Mouse (Mus musculus): ENCODE data around the gene Snrpf. TPM values are rescaled to one million over a fixed set of nuclear protein-coding genes. Genes with fewer than 3 reads are reported as not detected.

Snrpf gene
- polyA plus RNA-seq, 1 experiment from 2014 or later: 66.0 TPM

- Histone ChIP-seq H3K27ac (replicated peaks) (no peak overlapping the region), H3K9ac (no peak overlapping the region), H3K4me2 (no peak overlapping the region), H3K9me3 (no peaks in the 10 kb centered on the region), H3K4me3 (no peak overlapping the region), H3K36me3 (no peaks in the 10 kb centered on the region), H3K27me3 (no peaks in the 10 kb centered on the region), H3K4me1 (replicated peaks) (0 out of 2 replicates have a peak, but pooled peaks cover 3% of the 10 kb centered on the region)
- ATAC-seq (ENCODE audit: low FRiP score, low read depth): no peak
- WGBS: 92% methylated on average over 7 of the region's 7 CpGs
These were observed 19.7 kb upstream of the Snrpf start for GRCm38 (mm10) chr10:93609236-93609635.

- H3K9me3 ChIP-seq: no peaks in the 10 kb centered on the region
- ATAC-seq (ENCODE audit: low FRiP score, low read depth): no peak
- no peaks in the 10 kb centered on the region for H3K36me3 ChIP-seq
- no peak overlapping the region for H3K9ac ChIP-seq
- no peak overlapping the region for H3K27ac ChIP-seq (replicated peaks)
- WGBS: 52% methylated on average over 9 of the region's 9 CpGs
- H3K4me3 ChIP-seq: no peak overlapping the region
- 0 out of 2 replicates have a peak, but pooled peaks cover 3% of the 10 kb centered on the region for H3K4me1 ChIP-seq (replicated peaks)
- no peaks in the 10 kb centered on the region for H3K27me3 ChIP-seq
- no peak overlapping the region for H3K4me2 ChIP-seq
These were observed 18.5 kb upstream of the Snrpf start for GRCm38 (mm10) chr10:93608051-93608450.

- WGBS: 93% methylated on average over 9 of the region's 9 CpGs
- ATAC-seq (ENCODE audit: low FRiP score, low read depth): no peak
These were observed 16.8 kb upstream of the Snrpf start for GRCm38 (mm10) chr10:93606326-93606725.

GRCm38 (mm10) chr10:93603256-93603655 lies 13.8 kb upstream of the Snrpf start:
- WGBS: 98% methylated on average over 1 of the region's 1 CpGs
- H3K4me2 ChIP-seq: no peak overlapping the region
- no peaks in the 10 kb centered on the region for H3K4me1 ChIP-seq (replicated peaks)
- H3K36me3 ChIP-seq: no peaks in the 10 kb centered on the region
- no peak overlapping the region for H3K27ac ChIP-seq (replicated peaks)
- H3K9ac ChIP-seq: no peak overlapping the region
- H3K27me3 ChIP-seq: no peaks in the 10 kb centered on the region
- ATAC-seq (ENCODE audit: low FRiP score, low read depth): no peak
- no peak overlapping the region for H3K4me3 ChIP-seq
- no peaks in the 10 kb centered on the region for H3K9me3 ChIP-seq

More at GRCm38 (mm10) chr10:93606326-93606725, 16.8 kb upstream of the Snrpf start:
- Histone ChIP-seq H3K36me3 (no peaks in the 10 kb centered on the region), H3K4me3 (no peak overlapping the region), H3K4me2 (no peak overlapping the region), H3K9ac (no peak overlapping the region), H3K27ac (replicated peaks) (no peak overlapping the region), H3K4me1 (replicated peaks) (no peaks in the 10 kb centered on the region), H3K9me3 (no peaks in the 10 kb centered on the region), H3K27me3 (no peaks in the 10 kb centered on the region)

GRCm38 (mm10) chr10:93602309-93602708 lies 12.8 kb upstream of the Snrpf start:
- H3K9ac ChIP-seq: no peak overlapping the region
- H3K9me3 ChIP-seq: no peaks in the 10 kb centered on the region
- no peak overlapping the region for H3K4me3 ChIP-seq
- 73% methylated on average over 5 of the region's 5 CpGs for WGBS
- no peaks in the 10 kb centered on the region for H3K27me3 ChIP-seq
- no peaks in the 10 kb centered on the region for H3K36me3 ChIP-seq
- no peak overlapping the region for H3K27ac ChIP-seq (replicated peaks)
- no peak for ATAC-seq (ENCODE audit: low FRiP score, low read depth)
- H3K4me2 ChIP-seq: no peak overlapping the region
- no peaks in the 10 kb centered on the region for H3K4me1 ChIP-seq (replicated peaks)

- no peaks in the 10 kb centered on the region for H3K36me3 ChIP-seq
- no peak overlapping the region for H3K27ac ChIP-seq (replicated peaks)
- no peak for ATAC-seq (ENCODE audit: low FRiP score, low read depth)
- 80% methylated on average over 3 of the region's 3 CpGs for WGBS
- no peak overlapping the region for H3K4me2 ChIP-seq
- H3K4me1 ChIP-seq (replicated peaks): no peaks in the 10 kb centered on the region
- peaks cover 3% of the 10 kb centered on the region; the same call in 1 of the 2 replicates for H3K27me3 ChIP-seq
- H3K9me3 ChIP-seq: no peaks in the 10 kb centered on the region
- H3K9ac ChIP-seq: no peak overlapping the region
- H3K4me3 ChIP-seq: no peak overlapping the region
These were observed 7.1 kb upstream of the Snrpf start for GRCm38 (mm10) chr10:93596641-93597040.

GRCm38 (mm10) chr10:93595831-93596230 lies 6.3 kb upstream of the Snrpf start:
- ATAC-seq (ENCODE audit: low FRiP score, low read depth): no peak
- Histone ChIP-seq H3K9ac (no peak overlapping the region), H3K36me3 (no peaks in the 10 kb centered on the region), H3K9me3 (no peaks in the 10 kb centered on the region), H3K4me1 (replicated peaks) (no peaks in the 10 kb centered on the region), H3K4me2 (no peak overlapping the region), H3K27ac (replicated peaks) (no peak overlapping the region), H3K27me3 (peaks cover 3% of the 10 kb centered on the region; the same call in 1 of the 2 replicates), H3K4me3 (no peak overlapping the region)
- WGBS: 75% methylated on average over 4 of the region's 4 CpGs

- H3K27me3 ChIP-seq: peaks cover 3% of the 10 kb centered on the region; the same call in 1 of the 2 replicates
- no peaks in the 10 kb centered on the region for H3K9me3 ChIP-seq
- peaks cover 5% of the 10 kb centered on the region for H3K4me1 ChIP-seq (replicated peaks)
- peak overlapping the region; percentile 70 for H3K27ac ChIP-seq (replicated peaks)
- no peaks in the 10 kb centered on the region for H3K36me3 ChIP-seq
- peak overlapping the region; percentile 45 for H3K4me3 ChIP-seq
- 1% methylated on average over 22 of the region's 22 CpGs for WGBS
- ATAC-seq (ENCODE audit: low FRiP score, low read depth): peak; percentile 79
- H3K4me2 ChIP-seq: peak overlapping the region; percentile 80
- H3K9ac ChIP-seq: peak overlapping the region; percentile 53
These were observed 4.5 kb upstream of the Snrpf start for GRCm38 (mm10) chr10:93594022-93594482.

- Histone ChIP-seq H3K27me3 (peaks cover 3% of the 10 kb centered on the region; the same call in 1 of the 2 replicates), H3K9me3 (no peaks in the 10 kb centered on the region), H3K4me2 (no peak overlapping the region), H3K27ac (replicated peaks) (no peak overlapping the region), H3K36me3 (no peaks in the 10 kb centered on the region), H3K4me3 (no peak overlapping the region), H3K9ac (no peak overlapping the region), H3K4me1 (replicated peaks) (peaks cover 18% of the 10 kb centered on the region)
- WGBS: 58% methylated on average over 12 of the region's 12 CpGs
- ATAC-seq (ENCODE audit: low FRiP score, low read depth): no peak
These were observed 3.0 kb upstream of the Snrpf start for GRCm38 (mm10) chr10:93592456-93592855.

- peak overlapping the region; percentile 87 for H3K27ac ChIP-seq (replicated peaks)
- peaks cover 11% of the 10 kb centered on the region for H3K36me3 ChIP-seq
- H3K9me3 ChIP-seq: no peaks in the 10 kb centered on the region
- H3K4me2 ChIP-seq: peak overlapping the region; percentile 86
- ATAC-seq (ENCODE audit: low FRiP score, low read depth): peak; percentile 7; the same call in 1 of the 2 replicates
- H3K4me1 ChIP-seq (replicated peaks): peaks cover 29% of the 10 kb centered on the region
- peak overlapping the region; percentile 69 for H3K9ac ChIP-seq
- WGBS: 2% methylated on average over 11 of the region's 11 CpGs
- no peaks in the 10 kb centered on the region for H3K27me3 ChIP-seq
- H3K4me3 ChIP-seq: peak overlapping the region; percentile 81
These were observed 710 bp downstream of the Snrpf start for GRCm38 (mm10) chr10:93588796-93589195.

GRCm38 (mm10) chr10:93577271-93577886 lies 12.1 kb downstream of the Snrpf start:
- H3K36me3 ChIP-seq: peaks cover 2% of the 10 kb centered on the region
- no peaks in the 10 kb centered on the region for H3K4me1 ChIP-seq (replicated peaks)
- H3K9me3 ChIP-seq: no peaks in the 10 kb centered on the region
- 66% methylated on average over 13 of the region's 13 CpGs for WGBS
- H3K4me3 ChIP-seq: no peak overlapping the region
- no peaks in the 10 kb centered on the region for H3K27me3 ChIP-seq
- no peak overlapping the region for H3K4me2 ChIP-seq
- ATAC-seq (ENCODE audit: low FRiP score, low read depth): no peak
- H3K27ac ChIP-seq (replicated peaks): no peak overlapping the region
- H3K9ac ChIP-seq: no peak overlapping the region

GRCm38 (mm10) chr10:93575960-93576359 lies 13.5 kb downstream of the Snrpf start:
- no peak for ATAC-seq (ENCODE audit: low FRiP score, low read depth)

More at GRCm38 (mm10) chr10:93575960-93576359, 13.5 kb downstream of the Snrpf start:
- H3K27ac ChIP-seq (replicated peaks): no peak overlapping the region
- no peaks in the 10 kb centered on the region for H3K36me3 ChIP-seq
- WGBS: 93% methylated on average over 8 of the region's 8 CpGs
- no peaks in the 10 kb centered on the region for H3K27me3 ChIP-seq
- no peak overlapping the region for H3K9ac ChIP-seq
- no peak overlapping the region for H3K4me3 ChIP-seq
- H3K4me2 ChIP-seq: no peak overlapping the region
- no peaks in the 10 kb centered on the region for H3K9me3 ChIP-seq
- H3K4me1 ChIP-seq (replicated peaks): no peaks in the 10 kb centered on the region

Data from hindbrain, embryonic 15.5 days (tissue).